Comparison of ENCODE assay signal across 32 mouse cellular contexts in the genomic region with DNA sequence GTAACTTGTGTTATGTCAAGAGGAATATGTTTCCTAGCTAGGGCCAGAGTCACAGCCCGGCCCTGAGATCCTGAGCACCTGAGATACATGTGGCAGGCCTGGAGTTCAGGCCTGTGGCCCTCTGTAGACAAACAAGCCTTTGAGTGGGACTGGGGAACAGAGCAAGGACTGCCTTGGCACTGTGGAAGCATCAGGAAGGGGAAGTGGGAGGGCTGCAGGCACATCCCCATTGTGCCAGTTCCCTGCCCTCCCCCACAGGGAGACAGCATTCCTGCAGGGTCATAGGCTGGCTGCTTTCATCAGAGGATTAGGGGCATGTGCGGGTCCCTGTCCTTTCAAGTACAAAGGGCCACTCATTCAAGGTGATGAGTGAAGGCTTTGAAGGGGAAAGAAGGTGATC. TPM values are rescaled to one million over a fixed set of nuclear protein-coding genes. Genes with fewer than 3 reads are reported as not detected.
DNase-seq lines count a peak whose midpoint lies in the region; ATAC-seq and TF ChIP-seq lines count a peak whose summit lies in the region.
"Had no signal": no experiment of that assay in that cellular context is flagged by ENCODE, and none has a peak within 500 bp of the region (broad histone marks: within the 10 kb centered on the region; RNA-seq: fewer than 3 reads in every experiment).

No protein-coding gene starts in this region.

- no peak overlapping the region for H3K4me2 ChIP-seq in heart, embryonic 14.5 days (ENCODE audit: low read length)
- H3K4me2 ChIP-seq: embryonic facial prominence, embryonic 15.5 days; hindbrain, embryonic 12.5 days; limb, embryonic 12.5 days; liver, embryonic 11.5 days; neural tube, embryonic 13.5 days; stomach, embryonic 15.5 days had no signal

- no peak overlapping the region for H3K27ac ChIP-seq in heart, embryonic 14.5 days (replicated peaks in 1 of 2; ENCODE audit: control insufficient read depth in 1 of 2, insufficient read depth in 1 of 2, low read depth in 2 of 2, low read length in 2 of 2)
- no peak overlapping the region for H3K27ac ChIP-seq in heart, adult 2 months
- H3K27ac ChIP-seq: embryonic facial prominence, embryonic 15.5 days; hindbrain, embryonic 12.5 days; limb, embryonic 12.5 days; neural tube, embryonic 13.5 days; stomach, embryonic 15.5 days had no signal

- 0 out of 2 replicates have a peak, but pooled peaks cover 3% of the 10 kb centered on the region for H3K36me3 ChIP-seq in heart, embryonic 14.5 days (ENCODE audit: control insufficient read depth, insufficient read depth, low read length)
- no peaks in the 10 kb centered on the region for H3K36me3 ChIP-seq in heart, adult 2 months (ENCODE audit: control insufficient read depth, insufficient read depth, low read length)
- H3K36me3 ChIP-seq: G1E; neural tube, embryonic 13.5 days; stomach, embryonic 15.5 days had no signal

- WGBS in heart, embryonic 14.5 days: 20% methylated on average over 2 of the region's 2 CpGs
- 51% methylated on average over 2 of the region's 2 CpGs for WGBS in heart, adult 2 months

- TF ChIP-seq POLR2A in heart, adult 2 months (IDR thresholded peaks at IDR 0.05; ENCODE audit: insufficient read depth, low read depth, low read length): no peak

- no peaks in the 10 kb centered on the region for H3K9me3 ChIP-seq in heart, embryonic 14.5 days (ENCODE audit: control insufficient read depth, low read length)
- H3K9me3 ChIP-seq: embryonic facial prominence, embryonic 15.5 days; G1E; hindbrain, embryonic 12.5 days; limb, embryonic 12.5 days; neural tube, embryonic 13.5 days; stomach, embryonic 15.5 days had no signal

- no peak overlapping the region for H3K9ac ChIP-seq in heart, embryonic 14.5 days (ENCODE audit: low read length)
- no peak overlapping the region for H3K9ac ChIP-seq in heart, adult 2 months (ENCODE audit: low read depth, low read length)
- H3K9ac ChIP-seq: embryonic facial prominence, embryonic 15.5 days; hindbrain, embryonic 12.5 days; limb, embryonic 12.5 days; liver, postnatal 0 days; neural tube, embryonic 13.5 days; stomach, embryonic 15.5 days had no signal

- DNase-seq in heart, adult 2 months: no peak
- DNase-seq in Muller cell, postnatal 12 days (ENCODE audit: inconsistent ontology term): peak; percentile 21
- DNase-seq in lung, postnatal 10 days: peak; percentile 77
- DNase-seq in testis, postnatal 14 days (ENCODE audit: low spot score): no peak
- no peak for DNase-seq in spleen, postnatal 4 days (ENCODE audit: low spot score in 2 of 2)
- DNase-seq: adrenal gland, adult 2 months; B cell, adult 2 months; cerebellum, adult 18-20 months; cerebellum, postnatal 25 days; embryo, embryonic 11 days; gastrocnemius, postnatal 14 days; heart, adult 18-20 months; kidney, adult 2 months; kidney, postnatal 14 days; layer of hippocampus, postnatal 36 days; liver, postnatal 0 days; right cerebral cortex, postnatal 4 days; thymus, adult 18-20 months; thymus, postnatal 36 days had no signal

- intact Hi-C loops in heart, adult 2 months (cut with DNase I): no loop called here

- no peak for TF ChIP-seq CTCF in heart, adult 2 months (IDR thresholded peaks at IDR 0.05)

- no peak for TF ChIP-seq EP300 in heart, adult 2 months (IDR thresholded peaks at IDR 0.05; ENCODE audit: insufficient read depth, low read depth, low read length)

- ATAC-seq in heart, embryonic 14.5 days (ENCODE audit: insufficient number of reproducible peaks, insufficient read depth, low FRiP score, low read depth): 0 out of 2 replicates have a peak, but pooled peaks have one; percentile 35
- peak; percentile 55 for ATAC-seq in granulocyte monocyte progenitor cell, adult 5-6 weeks (replicated peaks; ENCODE audit: poor library complexity, severe bottlenecking)
- ATAC-seq: forebrain, embryonic 16.5 days; liver, postnatal 0 days; midbrain, embryonic 16.5 days had no signal

- H3K27me3 ChIP-seq in heart, embryonic 14.5 days (ENCODE audit: control insufficient read depth, insufficient read depth, low read length): no peaks in the 10 kb centered on the region; the same call in 1 of the 2 replicates
- H3K27me3 ChIP-seq in heart, adult 2 months (ENCODE audit: control insufficient read depth, insufficient read depth, low read length): no peaks in the 10 kb centered on the region
- H3K27me3 ChIP-seq: embryonic facial prominence, embryonic 15.5 days; hindbrain, embryonic 12.5 days; limb, embryonic 12.5 days; neural tube, embryonic 13.5 days; stomach, embryonic 15.5 days had no signal

- H3K79me2 ChIP-seq in heart, adult 2 months (replicated peaks; ENCODE audit: control insufficient read depth, insufficient read depth, low read length): no peaks in the 10 kb centered on the region

- peaks cover 4 to 5% of the 10 kb centered on the region in 2 experiments; a peak in 3 of 4 replicates for H3K4me1 ChIP-seq in heart, embryonic 14.5 days (ENCODE audit: control insufficient read depth in 2 of 2, insufficient read depth in 2 of 2, low read length in 2 of 2)
- peaks cover 2% of the 10 kb centered on the region; the same call in 1 of the 2 replicates for H3K4me1 ChIP-seq in heart, adult 2 months (ENCODE audit: control insufficient read depth, insufficient read depth, low read length)
- H3K4me1 ChIP-seq: neural tube, embryonic 13.5 days; stomach, embryonic 15.5 days had no signal

- no peak overlapping the region for H3K4me3 ChIP-seq in heart, embryonic 14.5 days (ENCODE audit: control insufficient read depth in 1 of 2, insufficient read depth in 1 of 2, low read depth in 1 of 2, low read length in 2 of 2)
- no peak overlapping the region for H3K4me3 ChIP-seq in heart, adult 2 months
- H3K4me3 ChIP-seq: embryonic facial prominence, embryonic 15.5 days; hindbrain, embryonic 12.5 days; limb, embryonic 12.5 days; myocyte; neural tube, embryonic 13.5 days; stomach, embryonic 15.5 days had no signal

RNA-seq across cellular contexts. Expression of a gene that starts 26.1 kb away (rescaled TPM):
- 3.5 and 8.7 TPM in 2 replicates for polyA plus RNA-seq in heart, embryonic 14.5 days (2014; fragmentation: Nextera tagmentation; extraction: Ambion mirVana)
- 100 to 1,000 TPM; 377 to 449 TPM for total RNA-seq in heart, adult 2 months (2021)
- 433 and 638 TPM in 2 replicates for polyA plus RNA-seq in heart, adult 2 months (2012; rRNA removed)
- total RNA-seq in granulocyte monocyte progenitor cell, adult 5-6 weeks (2014; fragmentation: Nextera tagmentation): 0.45 and 1.1 TPM in 2 replicates
- 1.8 and 3.4 TPM in 2 replicates for total RNA-seq in granulocyte monocyte progenitor cell, adult 5-6 weeks (2017)
- total RNA-seq: CH12.LX had no signal
- polyA plus RNA-seq: G1E had no signal

Comparison
In these comparisons a context has a peak if more than half of its experiments do, and no peak if none do; other contexts are left out.
1. DNase-seq: peak in Muller cell, postnatal 12 days (single experiment) and lung, postnatal 10 days (single experiment); none in heart, adult 2 months (0 of 2), testis, postnatal 14 days (single experiment) and spleen, postnatal 4 days (0 of 2).
2. RNA of a gene that starts 26.1 kb away (total RNA-seq): 377 to 449 TPM in heart, adult 2 months; 0.45 to 3.4 TPM in granulocyte monocyte progenitor cell, adult 5-6 weeks; every median in the first group is over 10 times any median in the second.